Comparison of ENCODE assay signal across 8 mouse cellular contexts in the genomic region with DNA sequence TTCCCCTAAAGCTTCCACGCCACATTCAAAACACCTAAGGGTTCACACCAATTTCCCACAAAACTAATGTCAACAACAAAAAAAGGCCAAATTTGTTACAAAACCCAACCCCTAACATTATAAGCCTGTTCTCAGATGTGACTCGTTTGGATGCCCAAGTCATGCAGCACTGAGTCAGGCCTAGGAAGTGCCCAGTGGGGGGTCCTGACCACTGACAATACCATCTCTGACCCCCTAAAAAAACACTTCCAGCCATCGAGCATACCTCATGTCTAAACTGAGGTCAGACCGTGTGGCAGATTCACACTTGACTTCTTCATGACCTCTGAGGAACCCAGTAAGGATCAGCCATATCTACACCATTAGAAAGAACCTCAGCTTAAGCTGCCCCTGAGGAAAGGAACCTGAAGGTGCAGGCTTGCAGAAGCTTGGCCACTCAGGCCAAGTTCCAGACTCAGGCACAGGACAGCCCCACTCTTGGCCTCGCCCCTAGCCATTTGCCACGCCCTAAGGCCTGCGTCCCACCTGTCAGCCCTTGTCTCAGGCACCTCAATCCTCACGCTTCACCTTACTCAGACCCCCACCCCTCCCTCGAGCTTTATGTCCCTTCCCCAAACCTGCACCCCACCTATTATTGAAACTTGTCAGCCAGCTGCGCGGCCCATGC. TPM values are rescaled to one million over a fixed set of nuclear protein-coding genes. Genes with fewer than 3 reads are reported as not detected.
A peak's percentile ranks its signal among the peaks of the same experiment; 100 is the strongest.
DNase-seq lines count a peak whose midpoint lies in the region; ATAC-seq lines count a peak whose summit lies in the region.

No protein-coding gene starts in this region.

- peaks cover 26% of the 10 kb centered on the region for H3K36me3 ChIP-seq in forebrain, embryonic 10.5 days (replicated peaks)
- peaks cover 11% of the 10 kb centered on the region for H3K36me3 ChIP-seq in liver, embryonic 11.5 days (ENCODE audit: control insufficient read depth, insufficient read depth, low read length)
- H3K36me3 ChIP-seq in stomach, embryonic 14.5 days (ENCODE audit: control insufficient read depth, insufficient read depth, low read length), result peaks cover 13% of the 10 kb centered on the region

- H3K9ac ChIP-seq in liver, embryonic 11.5 days (ENCODE audit: low read depth, low read length), result peak overlapping the region; percentile 6
- no peak overlapping the region for H3K9ac ChIP-seq in stomach, embryonic 14.5 days (replicated peaks; ENCODE audit: low read depth, low read length)

- H3K27me3 ChIP-seq in forebrain, embryonic 10.5 days (ENCODE audit: poor library complexity, severe bottlenecking), result no peaks in the 10 kb centered on the region
- H3K27me3 ChIP-seq in liver, embryonic 11.5 days (replicated peaks; ENCODE audit: control insufficient read depth, insufficient read depth, low read length), result no peaks in the 10 kb centered on the region
- no peaks in the 10 kb centered on the region for H3K27me3 ChIP-seq in stomach, embryonic 14.5 days (ENCODE audit: control insufficient read depth, insufficient read depth, low read length)

- ATAC-seq in CD4-positive, CD25-positive, alpha-beta regulatory T cell, adult 4 months, result peak; percentile 0
- ATAC-seq in liver, embryonic 11.5 days (replicated peaks; ENCODE audit: low FRiP score), result peak; percentile 54
- ATAC-seq in stomach, embryonic 14.5 days (ENCODE audit: insufficient number of reproducible peaks, insufficient read depth, low FRiP score, low read depth), result peak; percentile 51

- DNase-seq in embryo, embryonic 11 days, result peak; percentile 3
- DNase-seq in embryo, embryonic 10 days (ENCODE audit: low spot score), result no peak
- DNase-seq in forebrain, embryonic 10.5 days (ENCODE audit: extremely low spot score, low spot score), result no peak
- no peak for DNase-seq in liver, embryonic 11.5 days (ENCODE audit: low spot score)
- no peak for DNase-seq in testis, postnatal 10 days (ENCODE audit: low spot score)
- DNase-seq in left cerebral cortex, postnatal 14 days (ENCODE audit: low spot score in 2 of 2), result no peak

- H3K4me3 ChIP-seq in forebrain, embryonic 10.5 days, result peak overlapping the region; percentile 94
- H3K4me3 ChIP-seq in liver, embryonic 11.5 days (ENCODE audit: low read depth, low read length), result peak overlapping the region; percentile 80
- peak overlapping the region; percentile 79 for H3K4me3 ChIP-seq in stomach, embryonic 14.5 days (ENCODE audit: low read depth, low read length)

- H3K9me3 ChIP-seq in forebrain, embryonic 10.5 days, result no peaks in the 10 kb centered on the region
- no peaks in the 10 kb centered on the region for H3K9me3 ChIP-seq in liver, embryonic 11.5 days (ENCODE audit: control insufficient read depth, low read length)
- no peaks in the 10 kb centered on the region for H3K9me3 ChIP-seq in stomach, embryonic 14.5 days (ENCODE audit: control insufficient read depth, low read depth, low read length)

- 28% methylated on average over 11 of the region's 11 CpGs for WGBS in forebrain, embryonic 10.5 days
- 28% methylated on average over 11 of the region's 11 CpGs for WGBS in liver, embryonic 11.5 days
- 25% methylated on average over 11 of the region's 11 CpGs for WGBS in stomach, embryonic 14.5 days

- H3K27ac ChIP-seq in forebrain, embryonic 10.5 days, result peak overlapping the region; percentile 87
- H3K27ac ChIP-seq in liver, embryonic 11.5 days (ENCODE audit: low read depth, low read length), result no peak overlapping the region
- no peak overlapping the region for H3K27ac ChIP-seq in stomach, embryonic 14.5 days (ENCODE audit: low read length)

- intact Hi-C loops in left cerebral cortex, postnatal 14 days (cut with DNase I), result no loop called here

- peaks cover 25% of the 10 kb centered on the region for H3K4me1 ChIP-seq in forebrain, embryonic 10.5 days
- H3K4me1 ChIP-seq in liver, embryonic 11.5 days (replicated peaks; ENCODE audit: control insufficient read depth, insufficient read depth, low read length), result peaks cover 9% of the 10 kb centered on the region
- H3K4me1 ChIP-seq in stomach, embryonic 14.5 days (ENCODE audit: control insufficient read depth, insufficient read depth, low read length), result peaks cover 9% of the 10 kb centered on the region

- H3K4me2 ChIP-seq in liver, embryonic 11.5 days, result peak overlapping the region; percentile 60
- H3K4me2 ChIP-seq in stomach, embryonic 14.5 days (replicated peaks; ENCODE audit: low read depth, low read length), result peak overlapping the region; percentile 45

RNA-seq across cellular contexts. Expression of a gene that starts 0.7 kb away (rescaled TPM):
- polyA plus RNA-seq in CD4-positive, CD25-positive, alpha-beta regulatory T cell, adult 4 months (2017; shearing (Covaris generic)), result 1 to 10 TPM in 1 of 2 experiments, under 1 TPM in 1; 0.98 to 3.1 TPM
- 3.3 and 5.1 TPM in 2 replicates for polyA plus RNA-seq in forebrain, embryonic 10.5 days (2016; fragmentation: Nextera tagmentation; extraction: Ambion mirVana)
- polyA plus RNA-seq in liver, embryonic 11.5 days (2014; fragmentation: Nextera tagmentation; extraction: Ambion mirVana), result 5.3 and 6.9 TPM in 2 replicates
- 19.5 and 20.1 TPM in 2 replicates for polyA plus RNA-seq in stomach, embryonic 14.5 days (2014; fragmentation: Nextera tagmentation; extraction: Ambion mirVana)
- 100 to 1,000 TPM; 571 to 599 TPM for total RNA-seq in left cerebral cortex, postnatal 14 days (2021)

RNA-seq across cellular contexts. Expression of a gene that starts 0.9 kb away (rescaled TPM):
- polyA plus RNA-seq in CD4-positive, CD25-positive, alpha-beta regulatory T cell, adult 4 months (2017; shearing (Covaris generic)), result 10 to 100 TPM in 1 of 2 experiments, 1 to 10 TPM in 1; 8.2 to 16.0 TPM
- polyA plus RNA-seq in forebrain, embryonic 10.5 days (2016; fragmentation: Nextera tagmentation; extraction: Ambion mirVana), result 8.0 and 9.9 TPM in 2 replicates
- 17.1 and 17.6 TPM in 2 replicates for polyA plus RNA-seq in liver, embryonic 11.5 days (2014; fragmentation: Nextera tagmentation; extraction: Ambion mirVana)
- 6.4 TPM in 2 replicates for polyA plus RNA-seq in stomach, embryonic 14.5 days (2014; fragmentation: Nextera tagmentation; extraction: Ambion mirVana)
- 1 to 10 TPM; 6.9 to 7.8 TPM for total RNA-seq in left cerebral cortex, postnatal 14 days (2021)

RNA-seq across cellular contexts. Expression of a gene that starts 51.3 kb away (rescaled TPM):
- 10 to 100 TPM; 36.2 to 64.2 TPM for polyA plus RNA-seq in CD4-positive, CD25-positive, alpha-beta regulatory T cell, adult 4 months (2017; shearing (Covaris generic))
- 52.9 and 53.8 TPM in 2 replicates for polyA plus RNA-seq in forebrain, embryonic 10.5 days (2016; fragmentation: Nextera tagmentation; extraction: Ambion mirVana)
- polyA plus RNA-seq in liver, embryonic 11.5 days (2014; fragmentation: Nextera tagmentation; extraction: Ambion mirVana), result 46.0 and 50.4 TPM in 2 replicates
- polyA plus RNA-seq in stomach, embryonic 14.5 days (2014; fragmentation: Nextera tagmentation; extraction: Ambion mirVana), result 60.2 and 66.6 TPM in 2 replicates
- total RNA-seq in left cerebral cortex, postnatal 14 days (2021), result 100 to 1,000 TPM in 1 of 2 experiments, 10 to 100 TPM in 1; 98.7 to 116 TPM

Comparison
In these comparisons a context has a peak if more than half of its experiments do, and no peak if none do; other contexts are left out.
1. ATAC-seq: peak in every context shown above with its lines; median percentile 54 in liver, embryonic 11.5 days; 51 in stomach, embryonic 14.5 days; 0 in CD4-positive, CD25-positive, alpha-beta regulatory T cell, adult 4 months.